Mouse (Mus musculus): ENCODE measurements at regions not wholly inside any gene's neighbourhood (a gene's known extent, or its start where the extent isn't known, plus 50 kb on each side); places are given as distances from the start of the nearest gene placed in this dataset.
A peak's percentile ranks its signal among the peaks of the same experiment; 100 is the strongest.

GRCm38 (mm10) chr19:15800856-15801706, 146.1 kb downstream of the Psat1 start:
- peak; percentile 87 for DNase-seq

GRCm38 (mm10) chr19:15796466-15796865, 150.7 kb downstream of the Psat1 start:
- DNase-seq, result no peak

- no peak for DNase-seq
These were observed 155.2 kb downstream of the Psat1 start for GRCm38 (mm10) chr19:15791942-15792341.

GRCm38 (mm10) chr19:15791264-15791913, 155.7 kb downstream of the Psat1 start:
- no peak for DNase-seq

- DNase-seq, result no peak
These were observed 156.4 kb downstream of the Psat1 start for GRCm38 (mm10) chr19:15790620-15791263.

GRCm38 (mm10) chr19:15789741-15790140, 157.4 kb downstream of the Psat1 start:
- DNase-seq, result no peak

- no peak for DNase-seq
These were observed 162.5 kb downstream of the Psat1 start for GRCm38 (mm10) chr19:15784644-15785043.

GRCm38 (mm10) chr19:15769651-15770050, 177.5 kb downstream of the Psat1 start:
- DNase-seq, result no peak

GRCm38 (mm10) chr19:15761086-15761485, 186.1 kb downstream of the Psat1 start:
- DNase-seq, result no peak

- DNase-seq, result no peak
These were observed 201.9 kb downstream of the Psat1 start for GRCm38 (mm10) chr19:15745026-15745777.

GRCm38 (mm10) chr19:15736200-15736599, 210.9 kb downstream of the Psat1 start:
- no peak for DNase-seq

- DNase-seq, result no peak
These were observed 220.2 kb downstream of the Psat1 start for GRCm38 (mm10) chr19:15726785-15727406.

- DNase-seq, result no peak
These were observed 254.6 kb downstream of the Psat1 start for GRCm38 (mm10) chr19:15692379-15693023.

GRCm38 (mm10) chr19:15669996-15670395, 277.1 kb downstream of the Psat1 start:
- no peak for DNase-seq

GRCm38 (mm10) chr19:15669541-15669940, 277.6 kb downstream of the Psat1 start:
- DNase-seq, result no peak

GRCm38 (mm10) chr19:15668624-15669016, 278.5 kb downstream of the Psat1 start:
- DNase-seq, result no peak

- peak; percentile 16 for DNase-seq
These were observed 279.1 kb downstream of the Psat1 start for GRCm38 (mm10) chr19:15667889-15668623.

GRCm38 (mm10) chr19:15663659-15664255, 283.4 kb downstream of the Psat1 start:
- no peak for DNase-seq

- DNase-seq, result no peak
These were observed 288.5 kb downstream of the Psat1 start for GRCm38 (mm10) chr19:15658611-15659010.

GRCm38 (mm10) chr19:15657846-15658245, 289.3 kb downstream of the Psat1 start:
- no peak for DNase-seq

GRCm38 (mm10) chr19:15649368-15649767, 297.8 kb downstream of the Psat1 start:
- peak; percentile 48 for DNase-seq
